Mouse (Mus musculus) MEL (cell line): ENCODE measurements at regions not wholly inside any gene's neighbourhood (a gene's known extent, or its start where the extent isn't known, plus 50 kb on each side); places are given as distances from the start of the nearest gene placed in this dataset.
A peak's percentile ranks its signal among the peaks of the same experiment; 100 is the strongest.

Experiments used
- DNase-seq: peaks from one replicate; pipeline ENCODE4 v3.0.0; 2011; ENCODE audit warnings: low read depth, low spot score
- H3K27ac ChIP-seq: 2 replicates; pipeline ENCODE4 v1.5.1; 2012; ENCODE audit warnings: low read depth, mild to moderate bottlenecking, control low read depth, low read length, moderate library complexity; ENCODE audit not compliant: control insufficient read depth
- H3K27me3 ChIP-seq, 2 experiments: fragments of 150-350 bp in 1 of 2; sonication (generic) in 1 of 2; 2 replicates each; pipeline ENCODE4 v1.6.1; 2012; ENCODE audit warnings: low read length in 2 of 2, mild to moderate bottlenecking in 2 of 2, improper control_type of control experiment in 1 of 2, moderate library complexity in 1 of 2; ENCODE audit not compliant: insufficient read depth in 2 of 2, control insufficient read depth in 1 of 2
- H3K36me3 ChIP-seq, 2 experiments: 2 replicates each; pipeline ENCODE4 v1.6.1; 2012 to 2014; ENCODE audit warnings: low read length in 2 of 2, improper control_type of control experiment in 1 of 2, inconsistent platforms in 1 of 2, mild to moderate bottlenecking in 1 of 2; ENCODE audit not compliant: insufficient read depth in 2 of 2, control insufficient read depth in 1 of 2
- H3K4me1 ChIP-seq, 2 experiments: fragments of 150-350 bp in 1 of 2; sonication (generic) in 1 of 2; 2 replicates each; pipeline ENCODE4 v1.6.1; 2012; ENCODE audit warnings: low read length in 2 of 2, improper control_type of control experiment in 1 of 2, mild to moderate bottlenecking in 1 of 2; ENCODE audit not compliant: insufficient read depth in 2 of 2, control insufficient read depth in 1 of 2
- H3K4me3 ChIP-seq, 2 experiments: fragments of 150-350 bp in 1 of 2; sonication (generic) in 1 of 2; 2 replicates each; pipeline ENCODE4 v1.5.1; 2012; ENCODE audit warnings: low read depth in 2 of 2, low read length in 2 of 2, mild to moderate bottlenecking in 2 of 2, moderate library complexity in 2 of 2, control low read depth in 1 of 2, improper control_type of control experiment in 1 of 2; ENCODE audit not compliant: control insufficient read depth in 1 of 2, insufficient read depth in 1 of 2
- H3K79me2 ChIP-seq: 2 replicates; pipeline ENCODE4 v1.6.1; 2012; ENCODE audit warnings: mild to moderate bottlenecking, low read length, moderate library complexity; ENCODE audit not compliant: control insufficient read depth, poor library complexity, insufficient read depth
- H3K9ac ChIP-seq: 2 replicates; pipeline ENCODE4 v1.6.1; 2012; ENCODE audit warnings: low read depth, mild to moderate bottlenecking, control low read depth, low read length, moderate library complexity; ENCODE audit not compliant: control insufficient read depth, poor library complexity, severe bottlenecking
- H3K9me3 ChIP-seq: fragments of 150-350 bp; sonication (generic); replicated peaks from 2 replicates; pipeline ENCODE4 v1.6.1; 2012; ENCODE audit warnings: mild to moderate bottlenecking, low read length, improper control_type of control experiment, moderate library complexity; ENCODE audit not compliant: insufficient read depth
- BHLHE40 ChIP-seq: IDR thresholded peaks from 2 replicates; pipeline ENCODE4 v1.6.1; 2012; ENCODE audit warnings: low read depth, mild to moderate bottlenecking, inconsistent platforms, low read length, improper control_type of control experiment, borderline replicate concordance
- CTCF ChIP-seq, 3 experiments: IDR thresholded peaks in 2 of 3; conservative IDR thresholded peaks in 1 of 3; 2 replicates each; pipeline ENCODE4 v1.5.1; 2011 to 2012; ENCODE audit warnings: low read length in 3 of 3, low read depth in 2 of 3, mild to moderate bottlenecking in 2 of 3, improper control_type of control experiment in 1 of 3, inconsistent platforms in 1 of 3, mixed read lengths in 1 of 3, moderate library complexity in 1 of 3; ENCODE audit not compliant: control insufficient read depth in 1 of 3, insufficient read depth in 1 of 3, poor library complexity in 1 of 3, severe bottlenecking in 1 of 3
- ELF1 ChIP-seq: IDR thresholded peaks from 2 replicates; pipeline ENCODE4 v1.6.1; 2014; ENCODE audit warnings: low read depth, mild to moderate bottlenecking, inconsistent platforms, low read length, improper control_type of control experiment, moderate library complexity
- GABPA ChIP-seq: IDR thresholded peaks from 2 replicates; pipeline ENCODE4 v1.6.1; 2012; ENCODE audit warnings: low read depth, mild to moderate bottlenecking, inconsistent platforms, low read length, improper control_type of control experiment, moderate library complexity
- GATA1 ChIP-seq: IDR thresholded peaks from 2 replicates; pipeline ENCODE4 v1.6.1; 2011; ENCODE audit warnings: low read depth, low read length, improper control_type of control experiment
- HCFC1 ChIP-seq: IDR thresholded peaks from 2 replicates; pipeline ENCODE4 v1.6.1; 2012; ENCODE audit warnings: low read depth, mild to moderate bottlenecking, inconsistent platforms, low read length, improper control_type of control experiment, moderate library complexity
- MAX ChIP-seq: IDR thresholded peaks from 2 replicates; pipeline ENCODE4 v1.6.1; 2011; ENCODE audit warnings: low read length, improper control_type of control experiment
- MAZ ChIP-seq: IDR thresholded peaks from 2 replicates; pipeline ENCODE4 v1.6.1; 2012; ENCODE audit warnings: low read depth, mild to moderate bottlenecking, inconsistent platforms, low read length, improper control_type of control experiment
- MXI1 ChIP-seq: IDR thresholded peaks from 2 replicates; pipeline ENCODE4 v1.6.1; 2011; ENCODE audit warnings: mild to moderate bottlenecking, low read depth, low read length, improper control_type of control experiment
- NELFE ChIP-seq: IDR thresholded peaks from 2 replicates; pipeline ENCODE4 v1.6.1; 2011; ENCODE audit warnings: low read depth, low read length, improper control_type of control experiment
- NRF1 ChIP-seq: IDR thresholded peaks from 2 replicates; pipeline ENCODE4 v1.6.1; 2014; ENCODE audit warnings: low read depth, mild to moderate bottlenecking, inconsistent platforms, low read length, improper control_type of control experiment, moderate library complexity; ENCODE audit not compliant: poor library complexity, insufficient read depth, severe bottlenecking
- POLR2AphosphoS2 ChIP-seq: IDR thresholded peaks from 2 replicates; pipeline ENCODE4 v1.6.1; 2011; ENCODE audit warnings: low read length, improper control_type of control experiment
- POLR2AphosphoS5 ChIP-seq: IDR thresholded peaks from 2 replicates; pipeline ENCODE4 v1.6.1; 2012; ENCODE audit warnings: low read depth, borderline replicate concordance, mild to moderate bottlenecking, inconsistent platforms, low read length, moderate library complexity, mixed read lengths
- RCOR1 ChIP-seq: IDR thresholded peaks from 2 replicates; pipeline ENCODE4 v1.6.1; 2012; ENCODE audit warnings: low read depth, mild to moderate bottlenecking, inconsistent platforms, low read length, improper control_type of control experiment
- SMC3 ChIP-seq: IDR thresholded peaks from 2 replicates; pipeline ENCODE4 v1.6.1; 2011; ENCODE audit warnings: low read depth, low read length, improper control_type of control experiment
- TAL1 ChIP-seq: IDR thresholded peaks from 2 replicates; pipeline ENCODE4 v1.6.1; 2012; ENCODE audit warnings: mild to moderate bottlenecking, inconsistent platforms, low read length, moderate library complexity, mixed read lengths
- TBP ChIP-seq: IDR thresholded peaks from 2 replicates; pipeline ENCODE4 v1.8.0; 2011; ENCODE audit warnings: low read depth, low read length, improper control_type of control experiment
- TCF12 ChIP-seq: IDR thresholded peaks from 2 replicates; pipeline ENCODE4 v1.6.1; 2014; ENCODE audit warnings: low read depth, mild to moderate bottlenecking, inconsistent platforms, low read length, improper control_type of control experiment, moderate library complexity
- USF1 ChIP-seq: IDR thresholded peaks from 2 replicates; pipeline ENCODE4 v1.6.1; 2014; ENCODE audit warnings: low read depth, mild to moderate bottlenecking, inconsistent platforms, low read length, improper control_type of control experiment, moderate library complexity
- ZC3H11A ChIP-seq: IDR thresholded peaks from 2 replicates; pipeline ENCODE4 v1.6.1; 2012; ENCODE audit warnings: low read depth, mild to moderate bottlenecking, inconsistent platforms, low read length, improper control_type of control experiment
- ZMIZ1 ChIP-seq: IDR thresholded peaks from 2 replicates; pipeline ENCODE4 v1.6.1; 2012; ENCODE audit warnings: low read depth, mild to moderate bottlenecking, inconsistent platforms, low read length, improper control_type of control experiment, moderate library complexity

DNA sequence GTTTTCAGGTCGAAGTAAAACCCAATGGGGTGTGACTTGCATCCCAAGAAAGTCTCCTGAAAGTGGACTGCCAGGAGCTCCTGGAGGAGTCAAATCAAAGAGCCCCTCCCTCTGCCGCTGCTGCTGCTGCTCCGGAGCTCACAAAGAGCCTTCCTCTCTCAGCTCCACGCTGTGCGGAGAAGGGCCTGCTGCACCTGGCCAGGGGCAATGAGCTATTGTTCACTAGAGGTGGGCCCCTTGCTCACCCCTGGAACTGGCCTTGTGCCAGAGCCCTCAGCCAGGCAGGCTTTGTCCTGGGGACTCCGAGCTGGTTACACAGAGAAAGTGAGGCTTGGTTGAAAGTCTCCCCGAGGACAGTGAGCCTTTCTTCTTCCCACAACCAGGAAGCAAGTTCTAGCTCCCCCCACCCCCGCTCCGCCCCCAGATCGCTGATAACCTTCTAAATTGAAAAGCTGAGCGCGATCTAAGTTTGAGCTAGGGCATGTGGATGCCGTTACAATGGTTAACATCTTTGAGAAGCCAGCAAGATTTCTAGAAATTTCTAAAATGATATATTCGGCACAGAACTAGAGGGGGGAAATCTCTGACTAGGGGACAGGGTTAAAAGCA, 139.5 kb upstream of the Slc24a2 start:
- peak; percentile 30 for DNase-seq
- H3K36me3 ChIP-seq, result no peaks in the 10 kb centered on the region

DNA sequence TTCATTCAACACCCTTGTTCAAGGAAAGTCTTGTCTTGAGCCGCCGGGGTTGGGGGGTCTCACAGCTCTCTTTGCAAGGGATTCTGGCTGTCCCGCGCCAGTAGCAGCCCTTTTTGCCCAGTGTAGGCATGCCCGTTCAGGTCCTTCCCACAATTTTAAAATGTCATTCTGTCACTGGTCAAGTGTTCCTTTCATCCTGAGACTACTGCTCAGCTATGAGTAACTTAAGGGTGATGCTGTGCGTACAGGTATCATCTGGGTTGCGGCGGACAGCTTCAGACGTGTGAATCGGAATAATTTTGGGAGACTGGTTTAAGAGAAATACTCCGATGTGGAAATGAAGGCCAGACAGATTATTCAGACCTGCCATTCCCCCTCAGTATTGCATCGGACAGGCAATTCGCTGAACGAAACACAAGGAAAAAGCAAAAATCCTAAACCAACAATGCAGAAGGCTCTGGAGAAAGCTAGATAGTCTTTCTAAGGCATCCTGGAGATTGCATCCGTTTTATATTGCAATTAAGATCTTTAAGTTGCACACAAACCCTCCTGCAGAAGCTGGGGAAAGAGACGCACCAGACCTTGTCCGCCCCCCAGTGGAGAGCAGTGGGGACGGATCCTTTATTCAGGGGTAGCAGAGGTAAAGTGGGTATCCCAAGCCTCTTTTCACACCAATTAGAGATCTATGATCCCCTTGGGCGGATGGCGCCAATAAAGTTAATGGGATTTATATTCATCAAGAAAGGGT, 138.3 kb upstream of the Slc24a2 start:
- TF ChIP-seq ZMIZ1 (no peak), CTCF (IDR thresholded peaks at IDR 0.05 in 2 of 3, conservative IDR thresholded peaks at IDR 0.05 in 1 of 3; ENCODE audit: control insufficient read depth in 1 of 3, insufficient read depth in 1 of 3, low read depth in 2 of 3, low read length in 3 of 3, poor library complexity in 1 of 3, severe bottlenecking in 1 of 3) (peak in 2 of 3 experiments; percentile 36 to 50; a peak in 4 of 6 replicates)
- Histone ChIP-seq H3K4me3 (peak overlapping the region in 1 of 2 experiments; percentile 19; a peak in 1 of 4 replicates), H3K79me2 (no peaks in the 10 kb centered on the region), H3K36me3 (no peaks in the 10 kb centered on the region), H3K4me1 (no peaks in the 10 kb centered on the region; a peak in 1 of 4 replicates), H3K27me3 (0 out of 4 replicates have a peak, but pooled peaks cover 0 to 1% of the 10 kb centered on the region in 2 experiments), H3K9me3 (no peaks in the 10 kb centered on the region), H3K27ac (no peak overlapping the region), H3K9ac (no peak overlapping the region; the same call in 1 of the 2 replicates)
- peak; percentile 26 for DNase-seq

More for the DNA sequence above, 139.5 kb upstream of the Slc24a2 start:
- H3K27me3 ChIP-seq, result 0 out of 4 replicates have a peak, but pooled peaks cover 0 to 1% of the 10 kb centered on the region in 2 experiments
- TF ChIP-seq MAZ (0 out of 2 replicates have a peak, but pooled peaks have one; percentile 43), TAL1 (no peak), NRF1 (no peak), NELFE (no peak), POLR2AphosphoS5 (no peak), GATA1 (no peak), TBP (no peak), ELF1 (peak; percentile 62; the same call in 1 of the 2 replicates)
- H3K9ac ChIP-seq, result peak overlapping the region; percentile 44; the same call in 1 of the 2 replicates
- H3K9me3 ChIP-seq, result no peaks in the 10 kb centered on the region
- no peaks in the 10 kb centered on the region for H3K79me2 ChIP-seq
- no peak overlapping the region for H3K27ac ChIP-seq
- peak overlapping the region; percentile 44 to 50; a peak in 3 of 4 replicates for H3K4me3 ChIP-seq
- no peaks in the 10 kb centered on the region; a peak in 1 of 4 replicates for H3K4me1 ChIP-seq

DNA sequence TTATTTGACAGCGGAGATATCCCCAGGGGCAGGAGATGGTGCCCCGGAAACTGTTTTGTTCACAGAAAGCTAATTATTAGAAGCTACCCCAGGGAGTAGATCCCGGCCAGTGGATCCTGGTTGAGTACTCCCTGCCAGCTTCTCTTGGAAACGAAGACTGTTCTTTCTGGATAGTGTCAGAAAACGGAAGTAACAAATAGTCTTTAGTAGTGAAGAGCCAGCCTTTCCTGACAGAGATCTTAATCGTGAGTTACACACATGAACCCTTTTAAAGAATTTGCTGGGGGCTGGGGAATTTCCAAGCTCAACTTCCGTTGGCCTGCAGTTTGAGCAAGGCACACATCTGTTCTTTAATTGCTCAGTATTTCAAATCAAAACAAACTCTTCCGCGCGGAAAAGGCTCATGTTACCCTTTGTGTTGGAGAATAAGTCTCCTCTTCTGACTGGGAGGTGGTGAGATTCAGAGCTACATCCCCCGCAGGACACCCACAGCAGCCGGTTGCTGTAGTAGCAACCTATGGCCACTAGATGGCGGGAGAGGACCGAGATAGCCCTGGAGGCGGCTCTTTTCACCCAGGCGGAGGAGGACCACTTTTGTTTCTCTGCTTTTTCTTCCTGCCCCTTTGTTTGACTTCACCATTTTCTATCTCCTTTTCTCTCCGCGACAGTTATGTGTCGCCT, 137.6 kb upstream of the Slc24a2 start:
- Histone ChIP-seq H3K9ac (no peak overlapping the region; the same call in 1 of the 2 replicates), H3K27me3 (0 out of 4 replicates have a peak, but pooled peaks cover 0 to 1% of the 10 kb centered on the region in 2 experiments), H3K9me3 (no peaks in the 10 kb centered on the region), H3K4me1 (no peaks in the 10 kb centered on the region; a peak in 1 of 4 replicates), H3K4me3 (peak overlapping the region in 1 of 2 experiments; percentile 19; a peak in 1 of 4 replicates), H3K79me2 (no peaks in the 10 kb centered on the region), H3K27ac (no peak overlapping the region), H3K36me3 (no peaks in the 10 kb centered on the region)
- DNase-seq, result peak; percentile 72
- TF ChIP-seq MXI1 (0 out of 2 replicates have a peak, but pooled peaks have one; percentile 11), TCF12 (no peak), ELF1 (0 out of 2 replicates have a peak, but pooled peaks have one; percentile 29), NRF1 (0 out of 2 replicates have a peak, but pooled peaks have one; percentile 7), RCOR1 (no peak), GABPA (no peak), ZC3H11A (peak; percentile 91), USF1 (no peak), MAZ (no peak), HCFC1 (no peak), BHLHE40 (peak; percentile 26; the same call in 1 of the 2 replicates), TBP (no peak), SMC3 (peak; percentile 89), POLR2AphosphoS2 (no peak), MAX (no peak)
